Mouse (Mus musculus): ENCODE results near the gene Xdh. TPM values are rescaled to one million over a fixed set of nuclear protein-coding genes. Genes with fewer than 3 reads are reported as not detected.

Gene Xdh
- total and polyA plus RNA-seq, 3 experiments, result 2.0 to 14.5 TPM; not detected in 1

DNA sequence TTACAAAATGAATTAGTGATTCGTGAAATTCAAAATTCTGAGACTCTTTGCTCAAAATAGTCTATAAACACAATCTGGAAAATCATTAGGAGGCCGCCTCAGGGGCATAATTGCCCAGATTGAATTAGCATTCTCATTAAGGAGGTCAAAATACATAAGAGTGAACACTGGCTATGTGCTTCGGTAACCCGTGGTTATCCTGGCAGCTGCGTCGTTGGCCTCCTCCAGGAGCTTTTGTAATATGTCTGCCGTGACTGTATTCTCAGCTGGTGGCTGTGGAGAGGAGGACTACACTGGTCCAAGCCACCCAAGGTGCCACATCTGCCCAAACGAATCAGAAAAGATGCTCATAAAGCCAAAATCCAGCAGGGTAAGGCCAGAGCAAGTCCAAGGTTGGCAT, 30.5 kb downstream of the Xdh start:
- no peak overlapping the region for H3K27ac ChIP-seq (ENCODE audit: control insufficient read depth, low read depth, low read length)
- no peaks in the 10 kb centered on the region for H3K36me3 ChIP-seq (ENCODE audit: control insufficient read depth in 1 of 2, insufficient read depth in 2 of 2, low read length in 2 of 2)
- no peak overlapping the region for H3K4me3 ChIP-seq (ENCODE audit: control insufficient read depth in 1 of 2, insufficient read depth in 1 of 2, low read depth in 2 of 2, low read length in 2 of 2)
- no peaks in the 10 kb centered on the region; a peak in 1 of 4 replicates for H3K27me3 ChIP-seq (ENCODE audit: control insufficient read depth in 1 of 2, insufficient read depth in 2 of 2, low read length in 2 of 2)
- H3K9ac ChIP-seq (ENCODE audit: control insufficient read depth, low read depth, low read length, poor library complexity, severe bottlenecking), result no peak overlapping the region
- no peak for DNase-seq (ENCODE audit: low read depth, low spot score)
- no peaks in the 10 kb centered on the region for H3K79me2 ChIP-seq (ENCODE audit: control insufficient read depth, insufficient read depth, low read length, poor library complexity)
- H3K4me1 ChIP-seq (ENCODE audit: control insufficient read depth in 1 of 2, insufficient read depth in 2 of 2, low read length in 2 of 2), result no peaks in the 10 kb centered on the region
- TF ChIP-seq MYC (IDR thresholded peaks at IDR 0.05; ENCODE audit: low read depth, low read length), result no peak
- no peaks in the 10 kb centered on the region for H3K9me3 ChIP-seq (replicated peaks; ENCODE audit: insufficient read depth, low read length)

DNA sequence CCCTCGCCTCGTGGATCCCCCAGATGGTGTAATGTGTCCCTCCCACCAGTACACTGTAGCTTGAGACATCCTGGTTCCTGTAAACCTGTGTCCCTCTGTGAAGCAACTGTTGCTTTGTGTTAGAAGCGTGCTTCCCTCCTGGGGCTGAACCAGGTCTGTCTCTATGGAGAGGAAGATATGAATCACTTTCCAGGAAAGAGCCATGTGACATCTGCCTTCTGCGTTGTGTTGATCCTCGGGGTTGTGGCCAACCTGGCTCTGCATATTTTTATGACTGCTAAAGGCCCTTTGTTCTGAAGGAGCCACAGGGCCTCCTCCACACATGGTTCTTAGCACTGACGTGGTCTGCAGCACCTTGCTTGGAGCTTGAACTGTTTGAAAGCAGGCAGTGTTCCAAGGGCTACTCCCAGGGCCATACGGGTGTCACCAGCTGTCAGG, 31.0 kb downstream of the Xdh start:
- Histone ChIP-seq H3K9me3 (replicated peaks; ENCODE audit: insufficient read depth, low read length) (no peaks in the 10 kb centered on the region), H3K4me3 (ENCODE audit: control insufficient read depth in 1 of 2, insufficient read depth in 1 of 2, low read depth in 2 of 2, low read length in 2 of 2) (no peak overlapping the region), H3K4me1 (ENCODE audit: control insufficient read depth in 1 of 2, insufficient read depth in 2 of 2, low read length in 2 of 2) (no peaks in the 10 kb centered on the region), H3K27ac (ENCODE audit: control insufficient read depth, low read depth, low read length) (no peak overlapping the region), H3K36me3 (ENCODE audit: control insufficient read depth in 1 of 2, insufficient read depth in 2 of 2, low read length in 2 of 2) (no peaks in the 10 kb centered on the region), H3K9ac (ENCODE audit: control insufficient read depth, low read depth, low read length, poor library complexity, severe bottlenecking) (no peak overlapping the region), H3K79me2 (ENCODE audit: control insufficient read depth, insufficient read depth, low read length, poor library complexity) (no peaks in the 10 kb centered on the region), H3K27me3 (ENCODE audit: control insufficient read depth in 1 of 2, insufficient read depth in 2 of 2, low read length in 2 of 2) (no peaks in the 10 kb centered on the region; a peak in 1 of 4 replicates)
- TF ChIP-seq ELF1 (IDR thresholded peaks at IDR 0.05; ENCODE audit: low read depth, low read length) (no peak), CTCF (IDR thresholded peaks at IDR 0.05 in 2 of 3, conservative IDR thresholded peaks at IDR 0.05 in 1 of 3; ENCODE audit: control insufficient read depth in 1 of 3, insufficient read depth in 1 of 3, low read depth in 2 of 3, low read length in 3 of 3, poor library complexity in 1 of 3, severe bottlenecking in 1 of 3) (no peak), TBP (IDR thresholded peaks at IDR 0.05; ENCODE audit: low read depth, low read length) (no peak), POLR2AphosphoS2 (IDR thresholded peaks at IDR 0.05; ENCODE audit: low read length) (no peak), USF1 (IDR thresholded peaks at IDR 0.05; ENCODE audit: low read depth, low read length) (no peak)
- DNase-seq (ENCODE audit: low read depth, low spot score), result no peak

DNA sequence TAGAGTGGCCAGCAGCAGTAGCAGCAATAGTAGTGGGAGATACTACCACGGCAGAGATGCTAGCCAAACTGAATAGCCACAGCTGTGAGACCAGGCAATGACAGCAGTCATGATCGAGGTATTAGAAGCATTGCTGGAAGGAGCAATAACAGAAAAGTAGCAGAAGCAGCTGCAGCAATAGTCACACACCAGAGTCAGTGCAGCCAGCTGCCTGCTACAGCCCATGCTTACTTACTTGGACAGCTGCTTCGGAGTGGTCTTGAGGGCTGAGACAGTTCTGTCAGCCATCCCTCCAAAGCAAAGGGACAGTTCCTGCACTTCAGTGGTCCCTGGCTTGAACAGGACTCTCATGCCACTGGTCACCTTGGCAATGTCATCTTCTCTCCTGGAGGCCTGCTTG, 31.9 kb downstream of the Xdh start:
- H3K27me3 ChIP-seq (ENCODE audit: control insufficient read depth in 1 of 2, insufficient read depth in 2 of 2, low read length in 2 of 2), result peaks cover 0 to 2% of the 10 kb centered on the region in 2 experiments; a peak in 2 of 4 replicates
- H3K36me3 ChIP-seq (ENCODE audit: control insufficient read depth in 1 of 2, insufficient read depth in 2 of 2, low read length in 2 of 2), result no peaks in the 10 kb centered on the region
- no peak overlapping the region for H3K9ac ChIP-seq (ENCODE audit: control insufficient read depth, low read depth, low read length, poor library complexity, severe bottlenecking)
- H3K79me2 ChIP-seq (ENCODE audit: control insufficient read depth, insufficient read depth, low read length, poor library complexity), result no peaks in the 10 kb centered on the region
- no peak overlapping the region for H3K27ac ChIP-seq (ENCODE audit: control insufficient read depth, low read depth, low read length)
- TF ChIP-seq MYC (IDR thresholded peaks at IDR 0.05; ENCODE audit: low read depth, low read length) (no peak), TBP (IDR thresholded peaks at IDR 0.05; ENCODE audit: low read depth, low read length) (no peak), MXI1 (IDR thresholded peaks at IDR 0.05; ENCODE audit: low read depth, low read length) (no peak), TAL1 (IDR thresholded peaks at IDR 0.05; ENCODE audit: low read length) (no peak), TCF12 (IDR thresholded peaks at IDR 0.05; ENCODE audit: low read depth, low read length) (no peak), CHD1 (IDR thresholded peaks at IDR 0.05; ENCODE audit: low read depth, low read length) (no peak), UBTF (IDR thresholded peaks at IDR 0.05; ENCODE audit: borderline replicate concordance, insufficient read depth, low read depth, low read length) (no peak), E2F4 (IDR thresholded peaks at IDR 0.05; ENCODE audit: borderline replicate concordance, low read depth, low read length) (no peak), NRF1 (IDR thresholded peaks at IDR 0.05; ENCODE audit: insufficient read depth, low read depth, low read length, poor library complexity, severe bottlenecking) (no peak), MAZ (IDR thresholded peaks at IDR 0.05; ENCODE audit: low read depth, low read length) (no peak), POLR2AphosphoS5 (IDR thresholded peaks at IDR 0.05; ENCODE audit: borderline replicate concordance, low read depth, low read length) (no peak)
- no peaks in the 10 kb centered on the region for H3K4me1 ChIP-seq (ENCODE audit: control insufficient read depth in 1 of 2, insufficient read depth in 2 of 2, low read length in 2 of 2)
- no peak overlapping the region for H3K4me3 ChIP-seq (ENCODE audit: control insufficient read depth in 1 of 2, insufficient read depth in 1 of 2, low read depth in 2 of 2, low read length in 2 of 2)
- DNase-seq (ENCODE audit: low read depth, low spot score), result no peak
- no peaks in the 10 kb centered on the region for H3K9me3 ChIP-seq (replicated peaks; ENCODE audit: insufficient read depth, low read length)
